Mouse (Mus musculus) lung, postnatal 0 days (tissue): Measurements from ENCODE around the gene Alox8. TPM values are rescaled to one million over a fixed set of nuclear protein-coding genes. Genes with fewer than 3 reads are reported as not detected.
A peak's percentile ranks its signal among the peaks of the same experiment; 100 is the strongest.

Source experiments
- ATAC-seq: fragments of 200-750 bp; cut with Nextera tagmentation; 2 replicates; pipeline ENCODE4 v1.8.0; 2017; ENCODE audit warnings: moderate library complexity
- DNase-seq: peaks from one replicate; pipeline ENCODE4 v3.0.0-alpha.2; 2016; ENCODE audit warnings: low spot score
- H3K27ac ChIP-seq: fragments of 300-500 bp; sonication (generic); 2 replicates; pipeline ENCODE4 v1.5.1; 2014; ENCODE audit warnings: antibody characterized with exemption, mild to moderate bottlenecking, low read length, mixed read lengths
- H3K27me3 ChIP-seq: fragments of 300-500 bp; sonication (generic); replicated peaks from 2 replicates; pipeline ENCODE4 v1.6.1; 2014; ENCODE audit warnings: low read length, mixed read lengths; ENCODE audit not compliant: insufficient read depth
- H3K36me3 ChIP-seq: fragments of 300-500 bp; sonication (generic); 2 replicates; pipeline ENCODE4 v1.6.1; 2014; ENCODE audit warnings: low read length, mixed read lengths; ENCODE audit not compliant: insufficient read depth
- H3K4me1 ChIP-seq: fragments of 300-500 bp; sonication (generic); 2 replicates; pipeline ENCODE4 v1.6.1; 2014; ENCODE audit warnings: antibody characterized with exemption, low read depth, low read length, mixed read lengths; ENCODE audit not compliant: insufficient read depth
- H3K4me2 ChIP-seq: fragments of 300-500 bp; sonication (generic); replicated peaks from 2 replicates; pipeline ENCODE4 v1.6.1; 2014; ENCODE audit warnings: low read depth, mild to moderate bottlenecking, low read length, moderate library complexity, mixed read lengths
- H3K4me3 ChIP-seq: fragments of 300-500 bp; sonication (generic); 2 replicates; pipeline ENCODE4 v1.5.1; 2014; ENCODE audit warnings: low read depth, low read length
- H3K9ac ChIP-seq: fragments of 300-500 bp; sonication (generic); replicated peaks from 2 replicates; pipeline ENCODE4 v1.6.1; 2014; ENCODE audit warnings: low read depth, mild to moderate bottlenecking
- H3K9me3 ChIP-seq: fragments of 300-500 bp; sonication (generic); 2 replicates; pipeline ENCODE4 v1.6.1; 2016; ENCODE audit warnings: low read length, mixed read lengths
- CTCF ChIP-seq: IDR thresholded peaks from 2 replicates; pipeline ENCODE4 v1.5.1; 2016; ENCODE audit warnings: antibody characterized with exemption, mild to moderate bottlenecking
- EP300 ChIP-seq: IDR thresholded peaks from 2 replicates; pipeline ENCODE4 v1.6.1; 2016; ENCODE audit warnings: antibody characterized with exemption, mild to moderate bottlenecking, control low read depth
- WGBS: fragments of 180-500 bp; shearing (Covaris S2); extraction: QIAGEN DNeasy Blood & Tissue Kit; methylation state at CpG from one replicate; pipeline ENCODE4 v1.1.7; 2014; 5-methylcytosine and 5-hydroxymethylcytosine counted together
- polyA plus RNA-seq: library from polyadenylated mRNA; unstranded; fragments of >200 nt; fragmentation: Nextera tagmentation; extraction: Ambion mirVana; gene quantifications from 2 replicates; pipeline ENCODE4 v1.2.1, GENCODE M21; 2015

The Alox8 gene
- 0.04 and 0.08 TPM in 2 replicates for polyA plus RNA-seq

DNA sequence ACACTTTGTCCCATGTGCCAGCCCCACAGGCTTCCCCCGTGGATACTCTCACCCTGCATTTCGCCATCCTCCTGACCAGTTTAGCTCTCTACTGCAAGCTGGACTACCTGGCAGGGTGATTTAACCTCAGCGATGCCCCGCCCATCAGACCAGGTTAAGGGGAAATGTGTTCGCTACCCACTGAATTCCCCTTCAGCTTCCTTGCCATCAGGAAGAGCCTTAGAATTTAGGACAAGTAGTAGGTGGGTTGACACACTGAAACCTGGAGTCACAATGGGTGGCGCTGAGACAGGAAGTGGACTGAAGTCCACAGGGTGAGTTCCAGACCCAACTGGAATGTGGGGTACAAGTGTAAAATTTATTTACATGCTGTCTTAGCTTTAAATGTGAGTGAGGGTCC is at the start of gene Alox8:
TSS of gene Alox8 (minus strand) at position 101 of the 400 bp plus-strand sequence.
- peak within 1 kb of the TSS; percentile 44 for H3K4me2 ChIP-seq
- no peaks in the 10 kb centered on the region for H3K36me3 ChIP-seq
- no peak for ATAC-seq
- peaks cover 6% of the 10 kb centered on the region for H3K27me3 ChIP-seq
- H3K9ac ChIP-seq = no peak within 1 kb of the TSS
- TF ChIP-seq EP300 = no peak
- TF ChIP-seq CTCF = no peak
- no peak within 1 kb of the TSS for H3K27ac ChIP-seq
- H3K9me3 ChIP-seq = no peaks in the 10 kb centered on the region
- H3K4me3 ChIP-seq = peak within 1 kb of the TSS; percentile 5; the same call in 1 of the 2 replicates
- H3K4me1 ChIP-seq = no peaks in the 10 kb centered on the region
- 35% methylated on average over 6 of the region's 6 CpGs for WGBS
- DNase-seq = no peak

DNA sequence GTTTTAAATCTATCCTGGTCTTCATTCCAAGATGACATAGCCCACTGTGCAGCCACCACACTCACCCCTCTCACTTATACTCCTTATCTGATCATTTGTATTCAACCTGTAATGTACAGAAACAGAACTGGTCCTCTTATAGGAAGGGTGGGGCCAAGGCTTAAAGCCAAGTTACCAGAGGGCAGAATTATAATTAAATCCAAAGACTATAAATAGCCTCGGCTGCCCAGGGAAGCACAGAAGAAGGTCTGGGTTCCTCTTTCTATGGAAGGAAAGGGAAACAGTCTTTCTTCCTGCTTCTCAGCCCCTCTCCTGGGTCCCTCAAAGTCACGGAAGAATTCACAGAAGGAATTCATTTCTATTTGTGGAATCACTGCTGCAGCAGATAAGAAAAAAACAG is 48.0 kb upstream of the Alox8 start:
- Histone ChIP-seq H3K4me1 (no peaks in the 10 kb centered on the region), H3K4me2 (peak overlapping the region; percentile 37), H3K27me3 (no peaks in the 10 kb centered on the region), H3K36me3 (no peaks in the 10 kb centered on the region), H3K9ac (no peak overlapping the region), H3K4me3 (no peak overlapping the region), H3K27ac (no peak overlapping the region), H3K9me3 (no peaks in the 10 kb centered on the region)
- 2% methylated on average over 2 of the region's 2 CpGs for WGBS
- DNase-seq = peak; percentile 23
- peak; percentile 16; the same call in 1 of the 2 replicates for ATAC-seq
- TF ChIP-seq EP300 (no peak), CTCF (no peak)

DNA sequence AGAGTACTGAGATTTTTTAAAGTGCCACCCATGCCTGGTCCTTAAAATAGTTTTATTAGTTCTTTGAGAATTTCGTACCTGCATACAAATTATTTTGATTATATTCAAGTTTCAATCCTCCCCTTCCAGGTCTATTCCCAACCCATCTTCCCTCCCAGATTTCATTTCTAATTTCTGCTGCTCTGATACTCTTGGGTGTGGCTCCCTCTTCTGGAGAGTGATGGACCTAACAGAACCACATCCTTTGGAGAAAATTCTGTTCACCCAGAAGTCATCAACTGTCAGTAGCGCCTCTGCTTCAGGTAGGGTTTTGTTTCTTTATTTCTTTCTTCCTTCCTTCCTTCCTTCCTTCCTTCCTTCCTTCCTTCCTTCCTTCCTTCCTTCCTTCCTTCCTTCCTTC is 47.3 kb upstream of the Alox8 start:
- H3K4me1 ChIP-seq = no peaks in the 10 kb centered on the region
- H3K9me3 ChIP-seq = no peaks in the 10 kb centered on the region
- 0 out of 2 replicates have a peak overlapping the region, but pooled peaks have one; percentile 37 for H3K4me2 ChIP-seq
- ATAC-seq = no peak
- H3K4me3 ChIP-seq = no peak overlapping the region
- H3K9ac ChIP-seq = no peak overlapping the region
- WGBS = 19% methylated on average over 2 of the region's 2 CpGs
- H3K36me3 ChIP-seq = no peaks in the 10 kb centered on the region
- peak; percentile 21; the same call in 1 of the 2 replicates for TF ChIP-seq EP300
- peak; percentile 81 for TF ChIP-seq CTCF
- H3K27me3 ChIP-seq = no peaks in the 10 kb centered on the region
- peak; percentile 77 for DNase-seq
- H3K27ac ChIP-seq = no peak overlapping the region

DNA sequence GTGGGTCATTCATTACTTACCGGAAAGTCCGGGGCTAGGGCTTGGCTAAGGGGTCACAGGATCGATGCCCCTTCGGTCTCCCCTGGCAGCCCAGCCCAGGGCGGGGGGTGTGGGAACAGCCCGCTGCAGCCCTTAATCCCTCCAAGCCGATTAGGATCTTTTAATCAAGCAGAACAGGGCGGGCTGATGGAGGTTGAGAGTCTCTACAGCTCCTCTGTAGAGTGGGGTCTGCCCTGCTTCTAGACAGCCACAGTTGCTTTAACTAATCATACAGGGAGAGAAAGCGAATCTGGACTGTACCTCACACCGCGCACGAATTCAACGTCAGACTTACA is 39.2 kb upstream of the Alox8 start, which contains the start of gene Gucy2e:
TSS of gene Gucy2e (minus strand) at position 111 of the 335 bp plus-strand sequence.
- H3K36me3 ChIP-seq = no peaks in the 10 kb centered on the region
- no peak within 1 kb of the TSS for H3K27ac ChIP-seq
- 29% methylated on average over 13 of the region's 13 CpGs for WGBS
- ATAC-seq (no peak), DNase-seq (no peak)
- peak within 1 kb of the TSS; percentile 68 for H3K4me2 ChIP-seq
- peaks cover 4% of the 10 kb centered on the region; the same call in 1 of the 2 replicates for H3K4me1 ChIP-seq
- H3K9ac ChIP-seq = no peak within 1 kb of the TSS
- TF ChIP-seq EP300 (no peak), CTCF (no peak)
- no peaks in the 10 kb centered on the region for H3K9me3 ChIP-seq
- peak within 1 kb of the TSS; percentile 31 for H3K4me3 ChIP-seq
- H3K27me3 ChIP-seq = peaks cover 18% of the 10 kb centered on the region

DNA sequence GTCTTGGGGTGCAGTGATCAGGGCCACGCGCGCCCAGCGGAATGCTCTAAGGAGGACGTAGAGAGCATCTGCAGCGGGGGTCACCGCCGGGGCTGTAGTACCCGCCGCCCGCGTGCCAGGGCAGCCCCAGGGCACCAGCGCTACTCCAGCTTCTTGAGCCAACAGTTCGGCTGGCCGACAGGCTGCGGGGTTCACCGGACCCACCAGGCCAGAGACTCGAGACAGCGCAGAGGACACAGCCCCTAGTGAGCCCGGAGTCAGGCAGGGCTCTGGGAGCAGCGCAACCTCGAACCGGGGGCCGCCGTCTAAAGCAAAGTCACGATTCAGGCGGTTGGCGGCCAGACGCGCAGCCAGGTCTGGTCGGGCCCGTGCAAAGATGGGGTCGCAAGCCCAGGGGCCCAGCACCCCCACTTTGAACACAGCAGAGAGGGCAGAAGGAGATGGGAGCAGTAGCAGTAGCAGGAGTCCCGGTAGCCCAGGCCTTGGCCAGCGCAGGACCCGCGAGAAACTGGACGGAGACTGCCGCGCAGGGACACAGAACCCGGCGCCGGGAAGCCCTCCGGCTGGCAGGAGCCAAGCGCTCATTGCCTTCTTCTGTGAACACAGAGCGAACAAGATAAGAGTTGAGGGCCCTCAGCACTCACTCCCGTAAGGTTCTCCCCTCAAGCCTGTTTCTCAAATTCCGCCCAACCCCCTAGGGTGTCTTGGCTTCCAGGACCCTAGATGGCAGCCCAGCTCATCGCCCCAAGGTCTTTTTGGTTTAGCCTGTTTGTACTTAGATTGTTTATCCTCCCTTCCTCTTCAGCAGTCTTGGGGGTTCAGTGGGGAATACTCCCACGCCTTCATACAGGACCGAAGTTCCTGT is 38.6 kb upstream of the Alox8 start:
- no peak overlapping the region for H3K9ac ChIP-seq
- no peak for TF ChIP-seq EP300
- no peak for TF ChIP-seq CTCF
- DNase-seq (no peak), ATAC-seq (no peak)
- peak overlapping the region; percentile 68 for H3K4me2 ChIP-seq
- 4% methylated on average over 45 of the region's 51 CpGs for WGBS
- H3K27ac ChIP-seq = no peak overlapping the region
- no peaks in the 10 kb centered on the region for H3K36me3 ChIP-seq
- H3K4me3 ChIP-seq = peak overlapping the region; percentile 31
- H3K9me3 ChIP-seq = no peaks in the 10 kb centered on the region
- peaks cover 4% of the 10 kb centered on the region; the same call in 1 of the 2 replicates for H3K4me1 ChIP-seq
- H3K27me3 ChIP-seq = peaks cover 18% of the 10 kb centered on the region

DNA sequence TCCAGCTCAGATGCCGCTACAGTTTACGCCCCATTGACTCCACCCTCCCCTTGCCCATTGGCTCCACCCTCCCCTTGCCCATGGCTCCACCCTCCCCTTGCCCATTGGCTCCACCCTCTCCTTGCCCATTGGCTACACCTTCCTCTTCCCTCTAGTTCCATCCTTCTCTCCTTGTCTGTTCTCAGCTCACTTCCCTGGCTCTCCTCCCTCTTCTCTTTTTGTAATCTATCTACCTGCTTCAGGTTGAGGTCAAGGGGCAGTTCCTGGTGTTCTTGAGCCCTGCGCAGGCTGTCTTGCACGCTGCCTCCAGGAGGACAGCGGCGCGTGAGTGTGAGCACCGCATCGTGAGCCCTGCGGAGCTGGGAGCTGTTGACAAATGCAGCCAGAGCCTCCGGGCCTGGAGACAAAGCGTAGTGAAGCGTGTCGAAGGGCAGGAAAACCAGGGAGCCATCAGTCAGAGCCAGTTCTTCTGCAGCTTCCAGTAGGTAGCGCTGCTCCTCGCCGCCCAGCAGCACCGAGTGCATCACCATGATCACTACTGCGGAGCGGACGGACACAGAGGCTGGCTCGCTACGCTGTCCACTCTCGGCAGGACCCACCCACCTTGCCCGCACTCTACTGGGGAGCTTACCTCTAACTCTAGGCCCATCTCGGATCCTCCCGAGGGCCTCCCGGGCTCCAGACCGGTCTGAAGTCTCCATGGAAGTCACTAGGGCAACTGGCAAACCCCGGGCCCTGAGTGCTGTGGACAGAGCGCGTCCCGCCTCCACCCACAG is 37.8 kb upstream of the Alox8 start:
- peaks cover 4% of the 10 kb centered on the region; the same call in 1 of the 2 replicates for H3K4me1 ChIP-seq
- H3K9me3 ChIP-seq = no peaks in the 10 kb centered on the region
- peak; percentile 74 for DNase-seq
- TF ChIP-seq CTCF (peak; percentile 64), EP300 (no peak)
- no peak overlapping the region for H3K9ac ChIP-seq
- peak overlapping the region; percentile 31 for H3K4me3 ChIP-seq
- no peak overlapping the region for H3K27ac ChIP-seq
- H3K4me2 ChIP-seq = peak overlapping the region; percentile 68
- WGBS = 2% methylated on average over 33 of the region's 33 CpGs
- peak; percentile 93 for ATAC-seq
- no peaks in the 10 kb centered on the region for H3K36me3 ChIP-seq
- peaks cover 18% of the 10 kb centered on the region for H3K27me3 ChIP-seq
